Mouse (Mus musculus): Measurements from ENCODE around the gene Nos3.
A peak's percentile ranks its signal among the peaks of the same experiment; 100 is the strongest.
"Not testable (repeated sequence)": the region's sequence is repeated elsewhere in the genome, so short reads cannot be mapped to it uniquely, and the experiment has no call there.

Gene Nos3

GRCm38 (mm10) chr5:24374666-24375328 lies 10.2 kb downstream of the Nos3 start:
- DNase-seq (ENCODE audit: low read depth, low spot score), result no peak

- DNase-seq (ENCODE audit: low read depth, low spot score), result no peak
These were observed 14.1 kb downstream of the Nos3 start for GRCm38 (mm10) chr5:24378700-24379099.

GRCm38 (mm10) chr5:24379501-24379900 lies 14.9 kb downstream of the Nos3 start:
- DNase-seq (ENCODE audit: low read depth, low spot score), result no peak

GRCm38 (mm10) chr5:24380499-24380898 lies 15.9 kb downstream of the Nos3 start:
- no peak for DNase-seq (ENCODE audit: low read depth, low spot score)

- no peak for DNase-seq (ENCODE audit: low read depth, low spot score)
These were observed 16.9 kb downstream of the Nos3 start for GRCm38 (mm10) chr5:24381486-24381885.

GRCm38 (mm10) chr5:24381988-24382387 lies 17.4 kb downstream of the Nos3 start:
- DNase-seq (ENCODE audit: low read depth, low spot score), result no peak

- DNase-seq (ENCODE audit: low read depth, low spot score), result peak; percentile 99
These were observed 18.6 kb downstream of the Nos3 start for GRCm38 (mm10) chr5:24383026-24383859.

GRCm38 (mm10) chr5:24384407-24384806 lies 19.8 kb downstream of the Nos3 start:
- DNase-seq (ENCODE audit: low read depth, low spot score), result no peak

GRCm38 (mm10) chr5:24385374-24385773 lies 20.8 kb downstream of the Nos3 start:
- no peak for DNase-seq (ENCODE audit: low read depth, low spot score)

GRCm38 (mm10) chr5:24385887-24386550 lies 21.4 kb downstream of the Nos3 start:
- no peak for DNase-seq (ENCODE audit: low read depth, low spot score)

- DNase-seq (ENCODE audit: low read depth, low spot score), result peak; percentile 78
These were observed 22.9 kb downstream of the Nos3 start for GRCm38 (mm10) chr5:24387264-24388241.

GRCm38 (mm10) chr5:24388246-24388915 lies 23.8 kb downstream of the Nos3 start:
- peak; percentile 41 for DNase-seq (ENCODE audit: low read depth, low spot score)

GRCm38 (mm10) chr5:24389011-24389657 lies 24.5 kb downstream of the Nos3 start:
- peak; percentile 76 for DNase-seq (ENCODE audit: low read depth, low spot score)

- DNase-seq (ENCODE audit: low read depth, low spot score), result no peak
These were observed 25.0 kb downstream of the Nos3 start for GRCm38 (mm10) chr5:24389658-24390020.

- DNase-seq (ENCODE audit: low read depth, low spot score), result no peak
These were observed 27.3 kb downstream of the Nos3 start, which contains the start of gene Atg9b for GRCm38 (mm10) chr5:24391864-24392263. TSS of gene Atg9b (minus strand) at chr5:24392143.

GRCm38 (mm10) chr5:24392724-24393123 lies 28.1 kb downstream of the Nos3 start:
- DNase-seq (ENCODE audit: low read depth, low spot score), result no peak

GRCm38 (mm10) chr5:24393392-24393997 lies 28.9 kb downstream of the Nos3 start, which contains the start of gene Abcb8:
TSS of gene Abcb8 (plus strand) at chr5:24393663.
- DNase-seq (ENCODE audit: low read depth, low spot score), result peak; percentile 89

- DNase-seq (ENCODE audit: low read depth, low spot score), result peak; percentile 100
These were observed 29.7 kb downstream of the Nos3 start for GRCm38 (mm10) chr5:24394165-24394894.

- DNase-seq (ENCODE audit: low read depth, low spot score), result not testable (repeated sequence)
These were observed 31.6 kb downstream of the Nos3 start for GRCm38 (mm10) chr5:24396254-24396653.

All from R1 (cell line).